Mouse (Mus musculus): ENCODE measurements around the gene Colgalt2. TPM values are rescaled to one million over a fixed set of nuclear protein-coding genes. Genes with fewer than 3 reads are reported as not detected.

The Colgalt2 gene
- total RNA-seq, 2 experiments from 2014 or later, result 6.5 to 6.6 TPM

GRCm38 (mm10) chr1:152506175-152506574, 106.5 kb downstream of the Colgalt2 start:
- intact Hi-C loops (cut with DNase I), result loop anchor here (5.0 kb wide), 1 partner anchor 104 kb away; no protein-coding TSS in a partner anchor
- Histone ChIP-seq H3K27ac (no peak overlapping the region), H3K4me3 (no peak overlapping the region)
- no peak for DNase-seq (ENCODE audit: extremely low spot score in 1 of 2, low spot score in 2 of 2)
- TF ChIP-seq CTCF (IDR thresholded peaks at IDR 0.05), result no peak

GRCm38 (mm10) chr1:152506726-152507125, 107.1 kb downstream of the Colgalt2 start:
- no peak overlapping the region for H3K27ac ChIP-seq
- TF ChIP-seq CTCF (IDR thresholded peaks at IDR 0.05), result no peak
- H3K4me3 ChIP-seq, result no peak overlapping the region
- intact Hi-C loops (cut with DNase I), result loop anchor here (5.0 kb wide), 1 partner anchor 104 kb away; no protein-coding TSS in a partner anchor
- DNase-seq (ENCODE audit: extremely low spot score in 1 of 2, low spot score in 2 of 2), result no peak

- DNase-seq (ENCODE audit: extremely low spot score in 1 of 2, low spot score in 2 of 2), result no peak
- no peak for TF ChIP-seq CTCF (IDR thresholded peaks at IDR 0.05)
- no peak overlapping the region for H3K4me3 ChIP-seq
- intact Hi-C loops (cut with DNase I), result loop anchor here (5.0 kb wide), 1 partner anchor 106 kb away; no protein-coding TSS in a partner anchor
- H3K27ac ChIP-seq, result no peak overlapping the region
Measured at GRCm38 (mm10) chr1:152508481-152509220, 109.0 kb downstream of the Colgalt2 start.

GRCm38 (mm10) chr1:152511237-152511636, 111.6 kb downstream of the Colgalt2 start:
- peak; percentile 72 for TF ChIP-seq CTCF (IDR thresholded peaks at IDR 0.05)
- intact Hi-C loops (cut with DNase I), result loop anchor here (5.0 kb wide), 1 partner anchor 694 kb away; no protein-coding TSS in a partner anchor
- Histone ChIP-seq H3K4me3 (no peak overlapping the region), H3K27ac (no peak overlapping the region)
- DNase-seq (ENCODE audit: extremely low spot score in 1 of 2, low spot score in 2 of 2), result no peak

GRCm38 (mm10) chr1:152514256-152514655, 114.6 kb downstream of the Colgalt2 start:
- TF ChIP-seq CTCF (IDR thresholded peaks at IDR 0.05), result no peak
- no peak overlapping the region for H3K4me3 ChIP-seq
- H3K27ac ChIP-seq, result no peak overlapping the region
- intact Hi-C loops (cut with DNase I), result loop anchor here (5.0 kb wide), 1 partner anchor 697 kb away; no protein-coding TSS in a partner anchor
- DNase-seq (ENCODE audit: extremely low spot score in 1 of 2, low spot score in 2 of 2), result no peak

- Histone ChIP-seq H3K4me3 (no peak overlapping the region), H3K27ac (no peak overlapping the region)
- TF ChIP-seq CTCF (IDR thresholded peaks at IDR 0.05), result no peak
- no peak for DNase-seq (ENCODE audit: extremely low spot score in 1 of 2, low spot score in 2 of 2)
- intact Hi-C loops (cut with DNase I), result no loop called here
Measured at GRCm38 (mm10) chr1:152517057-152517570, 117.5 kb downstream of the Colgalt2 start.

GRCm38 (mm10) chr1:152518971-152519370, 119.3 kb downstream of the Colgalt2 start:
- no peak overlapping the region for H3K4me3 ChIP-seq
- TF ChIP-seq CTCF (IDR thresholded peaks at IDR 0.05), result no peak
- intact Hi-C loops (cut with DNase I), result no loop called here
- DNase-seq (ENCODE audit: extremely low spot score in 1 of 2, low spot score in 2 of 2), result no peak
- no peak overlapping the region for H3K27ac ChIP-seq

- peak; percentile 50 to 57 for DNase-seq (ENCODE audit: extremely low spot score in 1 of 2, low spot score in 2 of 2)
- H3K4me3 ChIP-seq, result no peak overlapping the region
- TF ChIP-seq CTCF (IDR thresholded peaks at IDR 0.05), result peak; percentile 73
- no peak overlapping the region for H3K27ac ChIP-seq
- intact Hi-C loops (cut with DNase I), result loop anchor here (5.0 kb wide), 1 partner anchor 381 kb away; the partner anchor contains the start of gene Smg7
Measured at GRCm38 (mm10) chr1:152520798-152521575, 121.4 kb downstream of the Colgalt2 start.

GRCm38 (mm10) chr1:152522226-152522625, 122.6 kb downstream of the Colgalt2 start:
- no peak overlapping the region for H3K4me3 ChIP-seq
- intact Hi-C loops (cut with DNase I), result loop anchor here (5.0 kb wide), 1 partner anchor 380 kb away; the partner anchor contains the start of gene Smg7

GRCm38 (mm10) chr1:152523292-152523691, 123.7 kb downstream of the Colgalt2 start:
- TF ChIP-seq CTCF (IDR thresholded peaks at IDR 0.05), result no peak
- intact Hi-C loops (cut with DNase I), result loop anchor here (5.0 kb wide), 1 partner anchor 379 kb away; the partner anchor contains the start of gene Smg7
- Histone ChIP-seq H3K4me3 (no peak overlapping the region), H3K27ac (0 out of 2 replicates have a peak overlapping the region, but pooled peaks have one; percentile 34)
- DNase-seq (ENCODE audit: extremely low spot score in 1 of 2, low spot score in 2 of 2), result no peak

More at GRCm38 (mm10) chr1:152522226-152522625, 122.6 kb downstream of the Colgalt2 start:
- TF ChIP-seq CTCF (IDR thresholded peaks at IDR 0.05), result no peak
- peak in 1 of 2 experiments; percentile 68 for DNase-seq (ENCODE audit: extremely low spot score in 1 of 2, low spot score in 2 of 2)
- no peak overlapping the region for H3K27ac ChIP-seq

GRCm38 (mm10) chr1:152524098-152524892, 124.7 kb downstream of the Colgalt2 start:
- intact Hi-C loops (cut with DNase I), result loop anchor here (1.0 to 5.0 kb wide), 3 partner anchors 242 to 378 kb away; partner anchors contain the start of genes Arpc5, Rgl1 and Smg7
- no peak for TF ChIP-seq CTCF (IDR thresholded peaks at IDR 0.05)
- peak overlapping the region; percentile 34; the same call in 1 of the 2 replicates for H3K27ac ChIP-seq
- DNase-seq (ENCODE audit: extremely low spot score in 1 of 2, low spot score in 2 of 2), result peak; percentile 45 to 66
- H3K4me3 ChIP-seq, result no peak overlapping the region
